Mouse (Mus musculus) layer of hippocampus, postnatal 10 days (tissue): Measurements from ENCODE around the gene Asb16. TPM values are rescaled to one million over a fixed set of nuclear protein-coding genes. Genes with fewer than 3 reads are reported as not detected.

Experiments
- DNase-seq, 2 experiments: peaks; one replicate each; pipeline ENCODE4 v3.0.0; 2021; ENCODE audit warnings: low spot score in 2 of 2
- long read RNA-seq: library from polyadenylated mRNA; stranded (forward); transcript quantifications from one replicate; pipeline ENCODE4 v2.0.0, GENCODE M21; 2023
- total RNA-seq, 2 experiments: library from RNA; stranded (reverse); gene quantifications; 2 replicates each; pipeline ENCODE4 v1.2.3; 2021

The Asb16 gene
- under 1 TPM; 0.64 to 0.76 TPM for total RNA-seq
- long read RNA-seq, result 0 reads

DNA sequence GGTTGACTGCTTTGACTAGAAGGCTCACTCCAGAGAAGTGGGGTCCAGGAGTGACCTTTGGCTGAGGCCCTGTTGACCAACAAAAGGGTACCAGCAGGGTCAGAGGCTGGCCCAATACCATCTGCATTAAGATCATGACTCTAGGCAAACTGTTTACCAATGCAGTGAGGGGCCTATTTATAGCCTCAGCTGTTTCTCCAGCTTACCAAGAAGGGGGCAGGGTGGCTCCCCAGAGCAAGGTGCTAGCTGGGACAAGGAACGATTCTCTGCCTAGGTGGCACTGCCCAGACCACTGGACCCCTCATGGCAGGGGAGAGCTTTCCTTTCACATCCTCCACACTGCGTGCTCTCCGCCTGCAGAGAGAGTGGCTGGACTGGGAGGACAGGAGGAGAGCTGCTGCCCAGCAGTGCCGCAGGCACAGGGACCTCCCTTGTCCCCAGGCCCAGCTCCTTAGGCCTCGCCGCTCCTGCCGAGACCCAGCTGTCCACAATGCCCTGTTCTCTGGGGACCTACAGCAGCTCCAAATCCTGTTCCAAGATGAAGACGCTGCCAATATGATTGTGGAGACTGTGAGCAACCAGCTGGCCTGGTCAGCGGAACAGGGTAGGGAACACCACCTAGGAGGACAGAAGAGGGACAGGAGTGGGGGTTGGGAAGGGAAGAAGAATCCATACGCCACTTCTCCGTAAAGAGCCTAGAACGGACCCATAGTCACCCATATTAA is at the start of gene Asb16:
TSS of gene Asb16 (plus strand) at position 224 of the 725 bp plus-strand sequence.
- no peak for DNase-seq

DNA sequence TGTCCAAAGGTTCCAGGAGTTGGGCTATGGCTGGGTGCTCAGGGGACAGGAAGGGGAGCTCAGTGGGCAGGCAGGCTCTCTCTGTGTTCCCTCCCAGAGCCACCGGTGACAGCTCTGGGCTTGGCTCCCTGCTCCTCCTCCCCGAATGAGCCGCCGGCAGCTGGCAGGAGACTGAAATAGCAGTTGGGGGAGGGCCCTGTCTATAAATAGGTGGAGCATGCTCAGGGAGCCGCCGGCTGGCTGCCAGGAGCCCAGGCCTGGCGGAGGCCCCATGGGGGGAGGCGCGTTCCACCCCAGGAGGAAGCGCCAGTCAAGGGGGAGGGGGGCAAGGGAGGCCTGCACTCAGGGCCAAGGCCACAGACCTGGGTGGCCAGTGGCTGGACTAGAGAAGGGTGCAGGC is 49.8 kb upstream of the Asb16 start:
- peak; percentile 91 to 96 for DNase-seq

DNA sequence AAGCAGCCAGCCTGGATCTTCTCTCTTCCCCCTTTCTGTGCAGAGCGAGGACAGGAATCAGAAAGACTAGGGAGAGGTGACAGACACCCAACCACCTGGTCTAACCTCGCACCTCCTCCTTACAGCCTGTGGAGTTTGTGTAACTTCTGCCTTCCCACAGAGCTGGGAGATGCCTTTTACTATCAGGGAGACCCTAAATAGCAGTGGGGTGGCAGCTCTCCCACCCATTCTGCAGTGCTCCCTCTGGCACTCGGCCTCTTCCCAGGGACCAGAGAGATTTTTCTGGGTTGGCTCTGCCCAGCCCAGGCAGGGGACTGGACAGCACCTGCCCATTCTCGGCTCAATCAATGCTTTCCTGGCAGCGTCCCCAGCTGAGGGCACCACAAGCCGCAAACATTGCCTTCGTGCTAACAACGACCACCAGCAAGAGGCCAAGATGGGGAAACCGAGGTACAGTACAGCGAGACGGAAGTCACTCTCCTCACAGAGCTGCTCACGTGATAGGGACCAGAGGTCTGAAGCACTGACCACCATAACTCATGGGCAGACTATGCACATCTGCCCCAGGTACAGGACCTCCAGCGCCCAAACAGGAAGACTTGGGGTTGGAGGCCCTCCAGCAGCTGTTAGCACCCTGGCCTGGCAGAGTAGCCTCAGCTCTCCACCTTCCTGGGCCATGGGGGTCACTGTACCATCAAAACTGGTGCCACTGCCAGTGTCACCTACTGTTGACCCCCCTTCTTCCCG is 49.1 kb upstream of the Asb16 start:
- peak; percentile 46 to 50 for DNase-seq

DNA sequence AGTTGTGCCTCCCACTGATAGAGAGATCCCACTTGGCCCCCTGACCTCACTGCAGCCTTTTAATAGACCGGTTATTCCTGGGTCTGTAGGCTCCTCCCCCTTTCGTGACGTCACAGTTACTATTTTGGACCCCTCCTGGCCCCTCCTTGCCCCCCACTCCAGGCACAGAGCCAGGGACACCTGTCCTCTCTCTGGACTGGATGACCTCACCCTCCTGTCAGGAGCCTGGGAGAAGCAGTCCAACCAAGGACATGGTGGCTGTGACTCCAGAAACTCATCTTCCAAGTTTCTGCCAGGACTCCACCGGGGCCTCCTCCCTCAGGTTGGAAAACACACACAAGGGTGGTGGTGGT is 48.6 kb upstream of the Asb16 start:
- peak; percentile 15 to 49 for DNase-seq

DNA sequence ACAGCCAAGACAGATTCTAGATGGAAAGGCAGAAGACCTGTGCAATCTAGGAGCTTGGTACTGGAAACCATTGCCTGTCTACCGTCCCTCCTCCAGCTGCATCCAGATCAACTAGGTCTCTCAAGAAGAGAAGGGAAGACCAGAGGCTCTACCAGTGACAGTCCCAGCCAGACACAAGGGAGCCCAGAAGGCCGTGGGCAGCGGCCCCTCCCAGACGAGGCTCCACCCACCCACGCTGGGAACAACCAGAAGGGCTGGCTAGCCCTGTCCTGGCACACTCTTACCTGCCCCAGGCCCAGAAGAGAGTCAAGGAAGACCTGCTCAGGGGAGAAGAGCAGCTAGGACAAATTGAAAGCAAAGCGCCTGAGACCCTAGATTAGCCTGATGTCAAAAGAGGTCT is 48.1 kb upstream of the Asb16 start:
- DNase-seq, result no peak

DNA sequence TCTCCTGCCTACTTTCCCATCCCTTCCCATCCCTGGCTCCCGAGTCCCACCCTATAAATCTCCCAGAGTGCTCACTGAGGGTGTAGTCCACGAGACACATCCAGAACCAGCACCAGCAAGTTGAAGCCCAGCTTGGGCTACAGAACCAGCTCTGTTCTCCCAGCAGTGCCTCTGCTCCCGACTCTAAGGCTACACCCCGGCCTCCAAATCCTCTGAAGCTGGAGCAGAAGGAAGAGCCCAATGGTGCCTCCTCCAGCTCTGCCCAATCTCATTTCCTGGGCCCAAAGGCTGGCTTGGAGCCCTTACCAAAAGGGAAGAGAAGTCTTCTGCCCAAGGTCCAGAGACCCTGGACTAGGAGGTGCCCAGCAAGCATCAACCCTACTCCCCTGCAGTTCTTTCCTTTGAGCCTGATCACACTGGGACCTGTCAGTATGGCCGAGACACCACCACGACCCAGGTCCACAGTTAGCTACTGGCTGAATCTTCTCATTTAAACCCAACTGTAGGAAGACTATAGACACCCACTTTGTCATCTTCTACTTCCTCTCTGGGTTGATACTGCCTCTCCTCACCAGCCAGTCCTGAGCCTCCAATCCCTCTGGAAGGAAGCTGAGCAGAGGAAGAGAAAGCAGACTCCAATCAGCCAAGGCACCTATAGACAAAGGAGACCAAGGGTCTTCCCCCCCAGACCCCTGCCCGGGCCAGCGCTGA is 47.1 kb upstream of the Asb16 start:
- peak in 1 of 2 experiments; percentile 8 for DNase-seq

DNA sequence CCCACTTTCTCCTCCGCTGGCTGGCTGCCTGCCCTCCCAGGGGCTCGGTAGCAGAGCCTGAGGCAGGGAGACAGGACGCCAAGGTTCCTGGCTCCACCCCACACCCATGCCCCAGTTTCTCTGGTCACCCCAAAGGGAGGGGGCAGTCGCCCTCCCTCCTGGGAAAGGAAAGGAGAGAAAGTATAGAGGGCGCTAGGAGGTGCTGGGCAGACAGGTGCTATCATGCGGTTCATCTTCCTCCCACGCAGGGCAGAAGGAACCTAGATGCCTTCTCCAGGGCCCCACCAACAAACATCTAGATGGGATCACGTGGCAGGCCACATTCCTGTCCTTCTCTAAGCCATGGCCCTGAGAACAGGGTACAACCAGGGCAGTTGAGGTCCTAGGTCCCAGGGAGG is 46.6 kb upstream of the Asb16 start:
- DNase-seq, result peak in 1 of 2 experiments; percentile 26

DNA sequence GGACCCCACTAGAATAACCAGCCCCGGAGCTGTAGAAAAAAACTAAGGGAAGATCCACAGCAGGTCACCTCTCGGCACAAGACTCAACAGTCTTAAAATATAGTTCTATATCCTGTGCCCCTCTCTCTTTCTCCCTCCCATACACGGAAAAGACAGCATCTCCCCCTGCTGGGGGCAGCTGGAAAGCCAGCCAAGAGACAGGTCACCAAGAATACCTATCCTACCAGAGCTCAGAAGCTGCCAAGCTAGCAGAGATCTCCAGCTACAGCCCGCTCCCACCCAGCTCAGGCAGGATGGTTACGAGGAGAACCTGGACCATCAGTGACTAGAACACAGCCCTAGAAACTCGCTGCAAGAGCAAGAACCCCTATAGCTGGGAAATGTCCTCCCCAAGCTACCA is 45.4 kb upstream of the Asb16 start:
- peak; percentile 42 to 67 for DNase-seq

DNA sequence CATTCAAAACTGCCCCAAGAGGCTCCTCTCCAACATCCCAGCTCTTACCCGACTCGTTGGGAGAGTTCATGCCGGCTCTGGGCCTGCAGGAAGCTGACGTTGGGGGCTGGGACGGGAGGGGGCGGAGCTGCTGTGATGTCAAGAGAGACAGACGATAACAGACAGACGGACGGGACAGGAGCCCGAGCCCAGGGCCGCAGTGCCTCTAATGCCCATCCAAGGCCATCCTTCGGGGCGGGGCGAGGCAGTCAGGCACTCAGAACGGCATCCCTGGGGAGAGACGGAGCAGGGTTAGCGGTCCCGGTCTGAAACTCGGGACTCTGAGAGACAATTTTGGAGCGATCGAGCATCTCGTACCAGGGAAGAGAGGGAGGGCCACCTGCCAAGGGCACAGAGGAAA is 43.9 kb upstream of the Asb16 start:
- no peak for DNase-seq

DNA sequence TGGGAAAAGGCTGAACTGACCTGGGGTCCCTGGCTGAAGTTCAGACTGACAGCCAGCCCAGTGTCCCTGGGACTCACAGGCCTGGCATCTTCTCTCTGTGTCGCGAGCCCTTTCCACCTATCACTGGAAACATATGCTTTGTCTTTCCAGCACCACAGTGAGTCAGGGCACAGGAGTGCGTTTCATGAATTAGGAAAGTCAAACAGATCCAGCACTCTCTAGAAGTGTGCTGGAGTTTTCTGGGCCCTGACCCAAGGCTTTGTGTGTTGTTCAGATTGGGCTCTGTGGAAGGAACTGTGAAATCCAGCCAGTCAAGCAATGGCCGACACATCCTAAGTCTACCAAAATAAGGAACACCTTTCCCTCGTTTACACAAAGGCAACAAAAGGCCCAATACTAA is 43.3 kb upstream of the Asb16 start:
- DNase-seq, result no peak

DNA sequence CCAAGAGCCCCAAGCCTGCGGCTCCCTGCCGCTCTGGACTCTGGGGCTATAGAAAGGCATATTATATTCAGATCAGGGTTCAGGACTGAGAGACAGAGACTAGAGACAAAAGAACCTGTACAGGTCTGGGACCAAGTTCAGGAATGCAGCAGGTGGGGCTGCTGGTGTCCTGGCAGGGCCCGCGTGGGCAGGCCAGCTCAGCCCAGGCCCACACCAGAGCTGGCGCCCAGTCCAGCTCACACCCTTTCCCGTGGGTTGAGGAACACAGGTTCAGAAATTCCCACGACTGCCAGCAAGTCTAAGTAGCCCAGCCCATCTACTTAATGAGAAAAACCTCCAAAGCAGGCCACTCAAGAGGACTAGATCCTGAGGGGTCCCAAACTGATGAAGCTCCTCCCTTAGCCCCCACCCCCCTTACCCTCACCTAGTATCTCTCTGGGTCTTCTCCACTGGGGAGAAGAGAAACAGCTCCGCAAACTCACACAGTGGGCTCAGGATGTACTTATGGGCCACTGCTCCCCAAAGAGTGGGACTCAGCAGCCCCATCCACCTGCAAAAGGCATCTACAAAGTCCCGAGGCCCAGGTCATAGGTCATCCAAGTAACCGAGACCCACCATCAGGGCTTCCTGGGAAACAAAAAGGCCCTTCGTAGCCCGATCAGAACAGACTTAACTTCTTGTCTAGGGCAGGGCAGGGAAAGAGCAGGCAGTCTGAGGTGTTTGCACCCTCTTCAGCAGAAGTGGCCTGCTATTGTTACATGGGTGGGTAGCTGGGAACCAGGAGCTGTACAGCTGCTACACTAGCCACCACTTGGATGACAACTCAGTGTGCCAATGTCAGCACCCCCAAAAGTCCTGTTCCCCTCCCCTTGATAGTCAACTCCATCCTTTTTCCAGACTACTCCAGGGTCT is 42.2 kb upstream of the Asb16 start:
- no peak for DNase-seq

DNA sequence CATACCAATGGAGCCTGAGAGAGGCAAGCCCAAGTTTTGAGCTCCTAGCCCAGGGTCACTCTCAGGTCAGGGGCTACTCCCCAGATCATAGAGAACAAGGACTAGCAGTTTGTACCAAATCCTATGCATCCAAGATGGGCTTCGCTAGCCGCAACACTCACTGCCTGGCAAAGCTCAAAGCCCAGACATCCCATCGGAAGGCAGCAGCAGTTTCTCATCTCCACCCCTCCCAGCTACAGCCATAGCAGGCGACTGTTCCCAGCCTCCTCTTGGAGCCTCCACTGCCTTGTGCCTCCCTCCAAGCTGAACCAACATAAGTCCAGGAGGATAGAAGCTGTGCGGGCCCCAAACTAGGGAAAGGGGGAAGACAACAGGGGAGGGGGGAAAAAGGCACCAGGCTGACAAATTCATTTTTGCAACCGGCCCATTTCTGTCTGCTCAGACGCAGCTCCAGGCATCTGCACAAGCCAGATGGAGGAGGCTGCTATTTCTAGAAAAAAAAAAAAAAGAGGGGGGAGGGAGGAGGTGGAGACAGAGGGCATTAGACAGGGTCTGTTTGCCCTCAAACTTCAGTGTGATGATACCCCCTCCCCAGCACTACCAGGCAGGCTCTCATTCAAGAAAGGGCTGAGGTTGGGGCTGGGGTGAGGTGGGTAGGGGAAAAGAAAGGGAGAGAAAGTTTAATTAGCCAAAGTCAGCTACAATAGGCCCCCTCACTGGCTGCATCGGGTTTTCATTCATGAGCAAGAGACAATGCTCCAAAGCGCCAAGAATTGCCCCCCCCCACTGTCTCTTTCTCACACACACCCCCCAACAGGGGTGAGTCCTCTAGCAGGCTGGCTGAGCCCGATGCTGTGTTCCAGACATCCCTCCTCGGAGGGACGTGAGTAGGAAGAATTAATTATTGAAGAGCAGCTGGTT is 41.0 kb upstream of the Asb16 start:
- DNase-seq, result no peak

DNA sequence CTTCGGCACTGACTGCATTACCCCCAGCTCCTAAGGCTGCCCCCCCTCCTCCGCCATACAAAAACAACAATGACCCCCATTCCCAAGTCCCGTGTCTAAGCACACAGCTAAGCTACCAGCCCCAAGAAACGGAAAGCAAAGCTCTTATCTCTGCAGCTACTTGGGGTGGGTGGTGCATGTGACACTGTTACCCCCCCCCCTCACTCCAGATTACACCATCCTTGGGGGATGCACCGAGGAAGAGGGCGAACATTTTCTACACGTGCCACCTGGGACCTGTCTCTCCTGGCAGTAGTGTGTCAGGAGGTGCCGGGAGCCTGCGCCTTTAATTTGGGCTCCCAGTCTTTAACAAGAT is 40.4 kb upstream of the Asb16 start:
- DNase-seq, result no peak

DNA sequence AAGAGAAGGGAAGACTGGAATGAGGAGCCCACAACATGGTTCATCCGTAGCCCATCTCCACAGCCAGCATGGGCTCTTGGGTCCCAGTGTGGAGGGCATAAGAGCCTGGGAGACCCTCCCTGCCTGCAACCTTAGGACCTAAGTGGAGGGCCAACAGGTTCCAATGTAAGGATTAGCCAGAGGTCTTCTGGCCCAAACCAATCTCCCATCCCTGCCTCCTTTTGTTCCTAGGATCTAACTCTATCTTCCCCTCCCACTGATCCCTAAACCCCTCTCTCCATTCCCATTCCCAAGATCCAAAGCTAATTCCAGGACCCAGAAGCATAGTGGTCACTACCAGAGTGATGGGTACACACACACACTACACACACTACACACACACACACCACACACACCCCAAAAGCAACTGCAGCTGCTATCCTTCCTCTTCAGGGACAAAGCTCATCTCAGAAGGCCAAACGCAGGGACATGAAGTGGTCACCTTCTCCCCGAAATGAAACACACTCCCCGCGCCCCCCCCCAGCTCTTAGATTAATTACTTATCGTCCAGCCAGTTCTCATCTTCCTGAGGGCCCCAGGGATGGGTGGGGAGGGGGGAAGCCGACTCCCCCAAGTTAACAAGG is 39.8 kb upstream of the Asb16 start:
- no peak for DNase-seq

DNA sequence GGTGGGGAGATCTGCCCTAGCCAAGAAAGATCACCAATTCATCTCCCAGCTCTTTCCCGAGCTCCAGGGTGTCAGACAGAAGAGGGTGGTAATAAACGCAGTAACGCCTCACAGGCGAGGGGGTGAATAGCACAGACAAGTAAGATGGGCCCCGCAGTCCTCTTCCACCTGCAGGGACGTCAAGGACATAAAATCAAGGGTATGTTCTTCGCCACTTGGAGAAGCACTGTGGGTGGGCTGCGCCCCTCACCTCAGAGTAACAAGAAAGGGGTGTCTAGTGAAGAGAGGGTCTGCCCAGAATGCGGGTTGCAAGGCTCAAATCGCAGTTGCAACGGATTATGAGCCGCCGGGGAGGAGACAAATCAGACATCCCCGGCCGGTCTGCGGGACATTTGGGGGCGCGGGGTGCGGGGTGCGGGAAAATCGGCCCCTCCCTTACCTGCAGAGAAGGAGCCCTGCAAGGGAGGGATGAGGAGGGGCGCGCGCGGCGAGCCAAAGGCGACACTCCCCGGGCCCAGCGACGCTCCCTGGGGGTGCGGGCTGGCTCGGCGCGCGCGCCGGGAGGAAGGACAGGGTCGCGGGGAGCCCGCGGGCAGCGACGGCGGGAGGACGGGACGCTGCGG is 39.1 kb upstream of the Asb16 start:
- DNase-seq, result peak in 1 of 2 experiments; percentile 51

DNA sequence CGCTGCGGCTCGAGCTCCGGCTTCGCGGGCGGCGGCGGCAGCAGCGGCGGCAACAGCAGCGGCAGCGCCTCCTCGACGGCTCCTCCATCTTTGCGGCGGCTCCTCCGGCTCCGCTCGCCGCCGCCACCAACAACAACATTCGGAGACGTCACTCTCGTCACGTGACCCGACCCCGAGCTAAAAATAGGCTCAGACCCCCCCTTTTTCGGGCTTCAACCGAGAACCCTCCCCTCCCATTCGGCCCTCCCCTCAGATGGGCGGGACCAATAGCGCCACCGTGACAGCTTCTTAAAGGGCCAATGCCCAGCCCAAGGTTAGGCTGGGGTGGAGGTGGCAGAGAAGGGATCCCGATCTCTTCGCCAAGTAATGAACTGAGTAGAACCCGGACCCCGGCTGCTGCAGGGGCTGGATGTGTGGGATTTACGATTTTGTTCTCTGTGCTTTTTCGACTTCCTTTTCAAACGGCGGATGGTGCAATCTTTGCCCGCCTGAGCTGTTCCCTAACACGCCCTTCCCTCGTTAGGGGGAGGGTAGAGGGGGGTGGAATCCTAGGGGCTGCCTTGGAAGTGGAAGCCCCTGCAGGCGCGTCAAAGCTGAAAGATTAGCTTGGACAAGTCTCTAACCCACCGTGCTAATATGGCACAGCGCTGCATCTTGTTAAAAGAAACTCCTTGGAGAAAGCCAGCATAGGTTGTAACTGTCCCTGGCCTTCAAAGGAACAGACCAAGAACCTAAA is 38.4 kb upstream of the Asb16 start, which contains the start of gene Hdac5:
TSS of gene Hdac5 (minus strand) at position 161 of the 736 bp plus-strand sequence.
- DNase-seq, result peak; percentile 96 to 97

DNA sequence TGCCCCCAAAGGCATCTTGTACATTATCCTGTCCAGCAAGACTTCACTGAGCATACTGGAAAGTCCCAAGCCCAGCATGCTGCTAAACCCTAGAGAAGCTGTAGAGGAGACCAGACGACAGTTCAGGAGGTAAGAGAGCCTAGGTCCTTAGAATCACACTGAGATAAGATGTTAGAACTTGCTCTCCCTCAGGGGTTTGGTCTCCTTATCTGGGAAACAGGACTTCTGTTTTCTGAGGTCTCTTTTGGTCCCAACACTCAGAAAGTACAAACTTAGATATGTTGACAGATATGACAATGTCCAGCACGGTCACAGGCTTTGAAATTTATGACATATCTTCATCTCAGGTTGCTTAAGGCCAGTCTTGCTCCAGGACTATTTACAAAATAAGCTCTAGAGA is 32.5 kb upstream of the Asb16 start:
- DNase-seq, result no peak

DNA sequence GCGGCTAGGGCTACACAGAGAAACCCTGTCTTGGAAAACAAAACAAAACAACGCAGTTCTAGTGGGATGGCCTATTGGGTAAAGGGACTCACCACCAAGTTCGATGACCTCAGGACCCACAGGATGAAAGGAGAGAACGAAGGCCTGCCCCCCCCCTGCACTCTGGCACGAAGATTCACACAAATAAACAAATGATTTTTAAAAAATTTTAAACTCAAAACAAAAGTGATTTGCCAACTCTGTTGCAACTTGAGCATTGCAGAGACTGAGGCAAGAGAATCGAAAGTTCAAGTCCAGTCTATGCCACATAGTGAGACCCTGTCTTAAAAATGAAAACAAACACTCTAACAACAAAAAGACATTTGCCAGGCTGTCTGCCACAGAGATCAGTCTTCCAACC is 27.9 kb upstream of the Asb16 start:
- no peak for DNase-seq
